20 mouse cellular contexts compared by ENCODE assay signal in genomic region chr17:35803858-35804399, GRCm38 (mm10). TPM values are rescaled to one million over a fixed set of nuclear protein-coding genes. Genes with fewer than 3 reads are reported as not detected.
DNase-seq lines count a peak whose midpoint lies in the region; ATAC-seq and TF ChIP-seq lines count a peak whose summit lies in the region.
"Had no signal": no experiment of that assay in that cellular context is flagged by ENCODE, and none has a peak within 500 bp of the region (broad histone marks: within the 10 kb centered on the region; RNA-seq: fewer than 3 reads in every experiment).

No protein-coding gene starts in this region.

- H3K4me3 ChIP-seq in heart, embryonic 10.5 days, result no peak overlapping the region
- H3K4me3 ChIP-seq in lung, postnatal 0 days (ENCODE audit: low read depth, low read length), result no peak overlapping the region
- H3K4me3 ChIP-seq: embryonic facial prominence, embryonic 10.5 days; layer of hippocampus, adult 2 months; megakaryocyte, embryonic 14.5 days; midbrain, embryonic 15.5 days; myocyte; neural tube, embryonic 15.5 days had no signal

- TF ChIP-seq CTCF in lung, postnatal 0 days (IDR thresholded peaks at IDR 0.05), result no peak

- no peak overlapping the region for H3K9ac ChIP-seq in lung, postnatal 0 days (replicated peaks; ENCODE audit: low read depth)
- H3K9ac ChIP-seq: midbrain, embryonic 15.5 days; neural tube, embryonic 15.5 days had no signal

- H3K27me3 ChIP-seq in heart, embryonic 10.5 days (ENCODE audit: insufficient read depth, poor library complexity, severe bottlenecking), result no peaks in the 10 kb centered on the region
- H3K27me3 ChIP-seq in lung, postnatal 0 days (replicated peaks; ENCODE audit: insufficient read depth, low read length), result no peaks in the 10 kb centered on the region
- H3K27me3 ChIP-seq: midbrain, embryonic 15.5 days; neural tube, embryonic 15.5 days had no signal

- peak overlapping the region; percentile 59; the same call in 1 of the 2 replicates for H3K27ac ChIP-seq in heart, embryonic 10.5 days
- peak overlapping the region; percentile 68 for H3K27ac ChIP-seq in lung, postnatal 0 days (ENCODE audit: low read length)
- H3K27ac ChIP-seq: embryonic facial prominence, embryonic 10.5 days; layer of hippocampus, adult 2 months; midbrain, embryonic 15.5 days; neural tube, embryonic 15.5 days had no signal

- peak; percentile 99 for TF ChIP-seq EP300 in lung, postnatal 0 days (IDR thresholded peaks at IDR 0.05)

- WGBS in heart, embryonic 10.5 days, result 50% methylated on average over 4 of the region's 4 CpGs
- 58% methylated on average over 4 of the region's 4 CpGs for WGBS in lung, postnatal 0 days

- no peak overlapping the region for H3K4me2 ChIP-seq in lung, postnatal 0 days (replicated peaks; ENCODE audit: low read depth, low read length)
- H3K4me2 ChIP-seq: midbrain, embryonic 15.5 days; neural tube, embryonic 15.5 days had no signal

- ATAC-seq in lung, postnatal 0 days, result peak; percentile 75
- ATAC-seq: midbrain, embryonic 15.5 days had no signal

- DNase-seq in heart, embryonic 10.5 days (ENCODE audit: low spot score), result no peak
- DNase-seq in heart, adult 18-20 months, result no peak
- DNase-seq in kidney, adult 11 months, result peak; percentile 31
- DNase-seq in kidney, adult 18-20 months, result no peak
- DNase-seq in lung, postnatal 0 days (ENCODE audit: low spot score), result peak; percentile 80
- DNase-seq in lung, postnatal 4 days, result no peak
- peak; percentile 54 for DNase-seq in yolk sac, embryonic 10.5 days (ENCODE audit: low spot score)
- DNase-seq in testis, postnatal 10 days (ENCODE audit: low spot score), result no peak
- DNase-seq: cerebellum, adult 8-10 months; layer of hippocampus, postnatal 36 days; right cerebral cortex, postnatal 25 days; thymus, adult 18-20 months; thymus, postnatal 4 days had no signal

- no peaks in the 10 kb centered on the region for H3K36me3 ChIP-seq in heart, embryonic 10.5 days
- no peaks in the 10 kb centered on the region for H3K36me3 ChIP-seq in lung, postnatal 0 days (ENCODE audit: insufficient read depth, low read length)
- H3K36me3 ChIP-seq: embryonic facial prominence, embryonic 10.5 days; G1E; midbrain, embryonic 15.5 days; neural tube, embryonic 15.5 days had no signal

- peaks cover 12% of the 10 kb centered on the region; the same call in 1 of the 2 replicates for H3K4me1 ChIP-seq in heart, embryonic 10.5 days
- peaks cover 6% of the 10 kb centered on the region; the same call in 1 of the 2 replicates for H3K4me1 ChIP-seq in lung, postnatal 0 days (ENCODE audit: insufficient read depth, low read depth, low read length)
- H3K4me1 ChIP-seq: embryonic facial prominence, embryonic 10.5 days; midbrain, embryonic 15.5 days; neural tube, embryonic 15.5 days had no signal

- H3K9me3 ChIP-seq in heart, embryonic 10.5 days, result no peaks in the 10 kb centered on the region
- H3K9me3 ChIP-seq in lung, postnatal 0 days (ENCODE audit: low read length), result no peaks in the 10 kb centered on the region
- H3K9me3 ChIP-seq: embryonic facial prominence, embryonic 10.5 days; G1E; midbrain, embryonic 15.5 days; neural tube, embryonic 15.5 days had no signal

RNA-seq across cellular contexts. Expression of gene Ier3, which starts 17.6 kb away (rescaled TPM):
- polyA plus RNA-seq in heart, embryonic 10.5 days (2016; fragmentation: Nextera tagmentation; extraction: Ambion mirVana), result 13.2 and 16.8 TPM in 2 replicates
- total RNA-seq in heart, adult 18-20 months (2021), result 10 to 100 TPM; 20.2 to 25.6 TPM
- polyA plus RNA-seq in lung, postnatal 0 days (2015; fragmentation: Nextera tagmentation; extraction: Ambion mirVana), result 205 and 234 TPM in 2 replicates

RNA-seq across cellular contexts. Expression of gene Flot1, which starts 19.1 kb away (rescaled TPM):
- polyA plus RNA-seq in heart, embryonic 10.5 days (2016; fragmentation: Nextera tagmentation; extraction: Ambion mirVana), result 66.2 and 71.7 TPM in 2 replicates
- 100 to 1,000 TPM; 146 to 154 TPM for total RNA-seq in heart, adult 18-20 months (2021)
- polyA plus RNA-seq in lung, postnatal 0 days (2015; fragmentation: Nextera tagmentation; extraction: Ambion mirVana), result 106 and 117 TPM in 2 replicates

RNA-seq across cellular contexts. Expression of gene Tubb5, which starts 34.2 kb away (rescaled TPM):
- polyA plus RNA-seq in heart, embryonic 10.5 days (2016; fragmentation: Nextera tagmentation; extraction: Ambion mirVana), result 911 and 1,091 TPM in 2 replicates
- 10 to 100 TPM; 89.4 to 92.2 TPM for total RNA-seq in heart, adult 18-20 months (2021)
- polyA plus RNA-seq in lung, postnatal 0 days (2015; fragmentation: Nextera tagmentation; extraction: Ambion mirVana), result 292 and 298 TPM in 2 replicates

RNA-seq across cellular contexts. Expression of gene Mdc1, which starts 37.4 kb away (rescaled TPM):
- 25.3 and 29.1 TPM in 2 replicates for polyA plus RNA-seq in heart, embryonic 10.5 days (2016; fragmentation: Nextera tagmentation; extraction: Ambion mirVana)
- 10 to 100 TPM; 13.3 to 17.8 TPM for total RNA-seq in heart, adult 18-20 months (2021)
- 2.8 and 3.1 TPM in 2 replicates for polyA plus RNA-seq in lung, postnatal 0 days (2015; fragmentation: Nextera tagmentation; extraction: Ambion mirVana)

RNA-seq across cellular contexts. Expression of gene Nrm, which starts 57.2 kb away (rescaled TPM):
- 56.5 and 58.3 TPM in 2 replicates for polyA plus RNA-seq in heart, embryonic 10.5 days (2016; fragmentation: Nextera tagmentation; extraction: Ambion mirVana)
- 1 to 10 TPM; 1.8 to 2.5 TPM for total RNA-seq in heart, adult 18-20 months (2021)
- polyA plus RNA-seq in lung, postnatal 0 days (2015; fragmentation: Nextera tagmentation; extraction: Ambion mirVana), result 21.4 and 22.9 TPM in 2 replicates

Comparison
In these comparisons a context has a peak if more than half of its experiments do, and no peak if none do; other contexts are left out.
1. DNase-seq: peak in kidney, adult 11 months (single experiment), lung, postnatal 0 days (single experiment) and yolk sac, embryonic 10.5 days (single experiment); none in heart, embryonic 10.5 days (single experiment), heart, adult 18-20 months (0 of 2), kidney, adult 18-20 months (single experiment), lung, postnatal 4 days (0 of 2) and testis, postnatal 10 days (single experiment).
2. RNA of gene Ier3, which starts 17.6 kb away (polyA plus RNA-seq): 205 to 234 TPM in lung, postnatal 0 days; 13.2 to 16.8 TPM in heart, embryonic 10.5 days; every median in the first group is over 10 times any median in the second.